Mouse (Mus musculus) bone marrow macrophage, adult 2 months (primary cell): Measurements from ENCODE around the gene Tpcn2.

Experiments used
- CTCF ChIP-seq: IDR thresholded peaks from 2 replicates; pipeline ENCODE4 v1.5.1; 2012; ENCODE audit warnings: low read depth, mild to moderate bottlenecking, low read length, moderate library complexity
- POLR2A ChIP-seq: IDR thresholded peaks from 2 replicates; pipeline ENCODE4 v1.6.1; 2012; ENCODE audit warnings: mild to moderate bottlenecking, low read depth, low read length, borderline replicate concordance

DNA sequence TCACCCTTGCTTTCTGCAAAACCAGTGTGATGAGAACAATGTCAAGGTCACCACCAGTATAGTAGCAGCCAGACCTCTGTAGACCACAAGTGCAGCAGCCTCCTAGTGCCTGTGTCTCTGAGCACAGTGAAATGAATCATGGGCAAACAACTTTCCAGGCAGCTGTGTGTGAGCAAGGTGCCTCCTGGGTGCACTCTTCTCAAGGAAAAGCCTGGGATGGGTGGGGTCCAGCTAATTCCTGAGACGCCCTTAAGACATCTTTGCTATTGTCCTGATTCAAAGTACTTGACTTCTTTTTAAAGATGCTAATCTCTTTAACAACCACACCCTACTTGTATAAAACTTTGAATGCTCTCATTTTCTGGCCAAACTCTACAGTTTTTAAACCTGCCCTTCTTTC, 144.7 kb downstream of the Tpcn2 start:
- TF ChIP-seq POLR2A (no peak), CTCF (no peak)
